Mouse (Mus musculus): Measurements from ENCODE around the gene Copg1. TPM values are rescaled to one million over a fixed set of nuclear protein-coding genes. Genes with fewer than 3 reads are reported as not detected.
A peak's percentile ranks its signal among the peaks of the same experiment; 100 is the strongest.

Gene Copg1
- total RNA-seq, 2 experiments from 2014 or later, result 230 to 232 TPM

GRCm38 (mm10) chr6:87873104-87873503, 14.5 kb upstream of the Copg1 start:
- DNase-seq (ENCODE audit: low spot score in 2 of 2), result no peak
- intact Hi-C loops (cut with DNase I), result no loop called here

DNA sequence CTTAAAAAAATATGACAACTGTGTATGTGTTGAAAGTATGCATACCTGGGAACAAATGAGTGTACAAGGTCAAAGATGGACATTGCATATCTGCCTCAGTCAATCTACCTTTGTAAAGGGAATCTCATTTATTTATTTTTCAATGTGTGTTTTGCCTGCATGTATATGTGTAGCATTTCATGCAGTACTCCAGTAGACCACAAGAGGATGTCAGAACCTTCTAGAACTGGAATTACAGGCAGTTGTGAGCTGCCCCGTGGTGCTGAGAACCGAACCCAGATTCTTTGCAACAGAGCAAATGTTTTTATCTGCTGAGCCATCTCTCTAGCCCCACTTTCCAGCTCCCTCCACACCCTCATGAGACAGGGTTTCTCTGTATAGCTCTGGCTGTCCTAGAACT, 13.7 kb upstream of the Copg1 start:
- DNase-seq (ENCODE audit: low spot score in 2 of 2), result no peak
- intact Hi-C loops (cut with DNase I), result no loop called here

DNA sequence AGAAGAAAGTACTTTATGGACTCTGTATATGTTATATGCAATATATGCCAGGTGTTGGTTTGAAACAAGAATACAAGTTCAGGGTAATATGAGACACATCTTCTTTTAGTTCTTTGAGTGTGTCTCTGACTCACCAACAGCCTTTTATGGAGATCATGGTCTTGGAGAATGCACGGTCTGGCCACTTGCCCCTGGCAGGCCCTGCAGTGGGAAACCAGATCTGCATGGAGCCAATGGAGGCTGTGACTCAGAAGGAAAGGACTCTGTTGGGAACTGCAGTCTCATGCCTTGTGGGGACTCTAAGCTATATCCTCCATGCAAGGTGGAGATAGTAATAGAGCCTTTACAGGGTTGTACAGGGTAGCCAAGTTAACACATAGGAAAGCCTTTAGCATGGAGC, 12.5 kb upstream of the Copg1 start:
- no peak for DNase-seq (ENCODE audit: low spot score in 2 of 2)
- intact Hi-C loops (cut with DNase I), result no loop called here

DNA sequence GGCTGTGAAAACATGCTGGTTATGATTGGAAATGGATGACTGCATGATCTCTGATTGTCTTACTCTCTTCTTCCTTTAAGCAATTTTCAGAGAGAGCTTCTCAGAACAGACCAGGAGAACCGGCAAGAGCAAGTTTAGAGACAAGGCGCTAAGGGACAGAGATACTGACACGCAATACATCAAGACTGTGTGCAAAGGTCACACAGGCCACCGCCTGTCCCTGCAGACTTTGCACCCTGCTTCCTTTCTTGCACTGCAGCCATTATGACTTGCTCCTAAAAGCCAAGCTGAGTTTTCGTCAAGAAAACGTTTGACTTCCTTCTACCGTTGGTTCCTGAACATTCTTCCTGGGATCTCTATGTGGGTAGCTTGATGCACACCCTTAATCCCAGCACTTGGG, 12.1 kb upstream of the Copg1 start:
- intact Hi-C loops (cut with DNase I), result no loop called here
- DNase-seq (ENCODE audit: low spot score in 2 of 2), result no peak

DNA sequence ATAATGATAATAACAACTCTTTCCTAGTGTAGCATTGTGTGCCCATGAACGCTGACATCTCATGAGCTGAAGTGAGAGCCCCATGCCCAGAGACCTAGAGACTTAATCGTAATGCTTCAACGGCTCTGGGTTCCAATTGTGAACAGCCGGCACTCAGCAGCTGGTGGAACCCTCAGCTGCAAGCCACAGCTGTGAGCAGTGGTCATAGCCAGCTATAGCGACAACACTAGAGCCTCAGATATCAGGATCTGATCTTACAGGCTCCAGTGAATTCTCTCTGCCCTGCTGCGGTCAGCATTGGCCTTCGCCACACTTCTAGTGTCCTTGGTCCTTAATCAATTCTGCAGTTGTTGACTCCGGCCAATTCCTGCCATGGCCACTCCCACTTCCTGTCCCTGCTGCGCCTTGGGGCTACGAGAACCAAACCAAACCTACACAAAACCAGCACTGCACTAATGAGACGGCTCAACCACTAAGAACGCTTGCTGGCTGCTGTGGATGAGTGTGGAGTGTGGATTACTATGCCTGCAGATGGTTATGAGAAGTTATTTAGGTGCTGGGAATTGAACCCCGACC, 11.5 kb upstream of the Copg1 start:
- intact Hi-C loops (cut with DNase I), result no loop called here
- no peak for DNase-seq (ENCODE audit: low spot score in 2 of 2)

DNA sequence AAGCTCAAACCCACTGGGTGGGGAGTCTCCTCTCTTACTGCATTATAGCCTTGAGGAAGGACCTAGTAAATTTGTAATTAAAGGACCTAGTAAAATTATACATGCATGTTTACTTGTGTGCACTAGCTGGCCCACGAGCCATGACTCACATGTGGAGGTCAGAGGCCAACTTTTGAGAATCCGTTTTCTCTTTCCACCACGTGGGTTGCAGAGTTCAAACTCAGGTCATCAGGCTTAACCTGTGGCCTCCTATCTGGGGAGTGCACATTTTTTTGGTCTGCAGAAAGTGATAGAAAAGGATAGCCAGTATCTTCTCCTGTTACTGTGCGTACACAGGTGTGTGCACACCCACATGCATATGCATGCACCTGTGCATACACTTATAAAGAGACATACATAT, 8.6 kb upstream of the Copg1 start:
- intact Hi-C loops (cut with DNase I), result no loop called here
- DNase-seq (ENCODE audit: low spot score in 2 of 2), result no peak

DNA sequence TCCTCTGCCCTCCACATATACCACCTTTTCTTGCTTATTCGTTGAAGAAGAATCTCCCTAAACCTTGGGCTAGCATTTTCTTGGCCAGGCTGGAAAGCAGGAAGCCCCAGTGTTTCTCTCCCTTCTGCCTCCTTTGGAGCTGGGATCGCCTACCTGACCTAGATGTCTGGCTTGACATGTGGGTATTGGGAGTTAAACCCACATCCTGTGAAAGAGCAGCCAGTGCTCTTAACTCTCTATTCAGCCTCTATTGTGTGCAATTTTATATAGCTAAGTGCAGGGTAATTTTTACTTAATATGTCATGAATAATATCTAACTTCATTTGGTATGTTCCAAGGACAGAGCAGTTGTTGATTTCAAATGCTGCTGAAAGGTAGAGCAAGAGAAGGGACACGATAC, 8.0 kb upstream of the Copg1 start:
- no peak for DNase-seq (ENCODE audit: low spot score in 2 of 2)
- intact Hi-C loops (cut with DNase I), result no loop called here

- DNase-seq (ENCODE audit: low spot score in 2 of 2), result no peak
- intact Hi-C loops (cut with DNase I), result no loop called here
Observed at GRCm38 (mm10) chr6:87882221-87882620, 5.4 kb upstream of the Copg1 start.

- peak; percentile 80 to 84 for DNase-seq (ENCODE audit: low spot score in 2 of 2)
- intact Hi-C loops (cut with DNase I), result no loop called here
Observed at GRCm38 (mm10) chr6:87882816-87883215, 4.8 kb upstream of the Copg1 start.

GRCm38 (mm10) chr6:87886721-87887120, 893 bp upstream of the Copg1 start:
- no peak for DNase-seq (ENCODE audit: low spot score in 2 of 2)
- intact Hi-C loops (cut with DNase I), result loop anchor here (2.0 to 5.0 kb wide), 3 partner anchors 36 to 106 kb away; partner anchors contain the start of genes Cnbp, Gm45140 and Isy1

DNA sequence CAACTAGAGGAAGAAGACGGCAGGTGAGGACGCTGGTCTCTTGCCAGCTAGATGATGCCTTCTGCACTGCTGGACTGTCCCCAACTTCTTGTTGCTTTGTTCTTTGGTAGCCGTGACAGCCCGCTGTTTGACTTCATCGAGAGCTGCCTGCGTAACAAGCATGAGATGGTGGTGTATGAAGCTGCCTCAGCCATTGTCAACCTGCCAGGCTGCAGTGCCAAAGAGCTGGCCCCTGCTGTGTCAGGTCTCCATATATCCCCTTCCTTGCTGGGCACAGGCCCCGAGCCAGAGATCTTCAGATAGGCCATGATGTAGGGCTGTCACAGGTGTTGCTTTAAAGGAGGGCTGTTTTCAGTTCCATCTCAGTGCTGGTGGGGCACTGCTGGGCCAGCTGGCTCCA, 6.3 kb downstream of the Copg1 start:
- no peak for DNase-seq (ENCODE audit: low spot score in 2 of 2)
- intact Hi-C loops (cut with DNase I), result no loop called here

DNA sequence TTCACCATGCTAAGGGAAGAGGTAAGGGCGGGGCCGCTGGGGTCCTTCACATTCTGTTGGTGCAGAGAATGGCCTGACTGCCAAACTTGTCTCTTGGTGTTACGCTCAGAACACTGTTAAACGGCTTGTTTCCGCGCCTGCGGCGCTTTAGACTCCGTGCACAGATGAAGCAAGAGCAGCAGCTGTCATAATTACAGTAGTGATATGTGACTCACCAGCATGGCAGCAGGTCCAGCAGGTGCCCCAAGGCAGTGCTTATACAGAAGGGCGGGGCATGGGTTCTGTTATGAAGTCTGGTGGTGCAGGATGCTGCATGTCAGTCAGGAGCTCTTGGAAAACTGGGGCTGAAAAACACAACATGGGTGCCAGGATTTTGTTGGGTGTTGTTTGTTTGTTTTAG, 10.4 kb downstream of the Copg1 start:
- DNase-seq (ENCODE audit: low spot score in 2 of 2), result no peak
- intact Hi-C loops (cut with DNase I), result no loop called here

GRCm38 (mm10) chr6:87906632-87907031, 19.0 kb downstream of the Copg1 start:
- DNase-seq (ENCODE audit: low spot score in 2 of 2), result no peak
- intact Hi-C loops (cut with DNase I), result no loop called here

- DNase-seq (ENCODE audit: low spot score in 2 of 2), result no peak
- intact Hi-C loops (cut with DNase I), result no loop called here
Observed at GRCm38 (mm10) chr6:87909181-87909580, 21.6 kb downstream of the Copg1 start.

DNA sequence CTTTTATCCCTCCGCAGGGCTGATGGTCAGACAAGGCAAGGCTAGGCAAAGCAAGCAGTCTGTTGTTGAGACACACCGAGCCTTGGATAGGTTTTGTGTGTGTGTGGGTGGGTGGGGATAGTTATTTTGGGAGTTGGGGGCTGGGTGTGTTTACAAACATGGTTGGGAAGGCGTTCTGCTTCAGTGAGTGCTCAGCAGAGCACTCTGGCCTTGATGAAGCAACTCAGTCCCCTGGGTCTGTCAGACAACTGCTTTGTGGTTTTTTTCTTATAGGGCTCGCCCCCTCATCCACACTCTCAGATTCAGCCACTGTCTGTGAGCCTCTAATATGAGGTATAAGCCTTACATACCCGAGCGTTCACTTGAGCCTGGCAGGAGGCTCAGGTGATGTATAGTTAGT, 23.9 kb downstream of the Copg1 start:
- intact Hi-C loops (cut with DNase I), result loop anchor here (5.0 to 10.0 kb wide), 4 partner anchors 71 to 193 kb away; partner anchors contain the start of gene H1fx
- no peak for DNase-seq (ENCODE audit: low spot score in 2 of 2)

GRCm38 (mm10) chr6:87913661-87914325, 26.2 kb downstream of the Copg1 start, which contains the start of gene Hmces:
TSS of gene Hmces (plus strand) at chr6:87913935.
- peak; percentile 61 to 70 for DNase-seq (ENCODE audit: low spot score in 2 of 2)
- intact Hi-C loops (cut with DNase I), result loop anchor here (5.0 to 10.0 kb wide), 4 partner anchors 69 to 191 kb away; partner anchors contain the start of gene H1fx

DNA sequence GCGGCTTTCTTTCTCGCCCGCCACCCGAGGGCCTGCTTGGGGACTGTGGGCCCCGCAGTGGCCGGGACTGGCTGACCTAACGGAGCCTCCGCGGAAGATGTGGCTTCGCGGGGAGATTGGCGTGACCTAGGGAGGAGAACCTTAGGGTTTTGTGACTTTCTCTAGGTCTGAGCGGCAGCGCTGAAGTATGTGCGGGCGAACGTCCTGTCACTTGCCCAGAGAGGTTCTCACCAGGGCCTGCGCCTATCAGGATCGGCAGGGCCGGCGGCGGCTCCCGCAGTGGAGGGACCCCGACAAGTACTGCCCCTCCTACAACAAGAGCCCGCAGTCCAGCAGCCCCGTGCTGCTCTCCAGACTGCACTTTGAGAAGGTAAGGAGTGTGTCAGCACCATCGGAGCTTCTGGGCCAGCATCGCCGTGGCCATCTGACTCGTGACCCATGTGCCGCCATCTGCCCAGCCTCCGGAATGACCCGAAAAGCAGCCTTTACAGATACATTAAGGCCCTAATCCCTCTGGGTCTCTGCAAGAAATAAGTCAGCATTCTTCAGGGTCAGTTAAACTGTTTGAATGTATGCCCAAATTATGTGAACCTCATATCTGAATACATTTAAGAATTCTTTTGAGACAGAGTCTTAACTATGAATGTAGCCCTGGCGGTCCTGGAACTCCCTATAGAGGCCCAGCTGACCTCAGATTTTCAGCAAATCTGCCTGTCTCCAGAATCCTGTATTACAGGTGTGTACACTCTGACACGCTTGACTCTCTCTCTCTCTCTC, 26.9 kb downstream of the Copg1 start:
- intact Hi-C loops (cut with DNase I), result loop anchor here (5.0 to 10.0 kb wide), 4 partner anchors 68 to 190 kb away; partner anchors contain the start of gene H1fx
- DNase-seq (ENCODE audit: low spot score in 2 of 2), result peak; percentile 54 to 55

DNA sequence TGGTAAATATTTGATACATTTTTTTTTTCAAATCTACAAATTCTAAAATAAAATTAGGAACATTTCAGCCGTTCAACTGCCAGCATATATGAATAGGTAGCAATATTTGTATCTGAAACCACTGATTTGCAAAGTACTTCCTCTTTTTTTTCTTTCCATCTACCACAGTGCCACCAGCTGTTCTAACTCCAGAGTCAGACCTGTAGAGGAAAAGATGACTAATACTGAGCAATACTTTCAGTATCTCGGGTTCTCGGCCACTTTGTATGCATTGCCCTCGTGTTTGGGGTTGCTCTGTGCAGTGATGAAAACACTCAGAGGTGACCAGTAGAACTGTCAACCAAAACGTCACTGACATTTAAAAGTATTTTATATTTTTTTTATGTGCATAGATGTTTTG, 28.3 kb downstream of the Copg1 start:
- DNase-seq (ENCODE audit: low spot score in 2 of 2), result no peak
- intact Hi-C loops (cut with DNase I), result loop anchor here (10.0 kb wide), 2 partner anchors 159 to 189 kb away; no protein-coding TSS in a partner anchor

DNA sequence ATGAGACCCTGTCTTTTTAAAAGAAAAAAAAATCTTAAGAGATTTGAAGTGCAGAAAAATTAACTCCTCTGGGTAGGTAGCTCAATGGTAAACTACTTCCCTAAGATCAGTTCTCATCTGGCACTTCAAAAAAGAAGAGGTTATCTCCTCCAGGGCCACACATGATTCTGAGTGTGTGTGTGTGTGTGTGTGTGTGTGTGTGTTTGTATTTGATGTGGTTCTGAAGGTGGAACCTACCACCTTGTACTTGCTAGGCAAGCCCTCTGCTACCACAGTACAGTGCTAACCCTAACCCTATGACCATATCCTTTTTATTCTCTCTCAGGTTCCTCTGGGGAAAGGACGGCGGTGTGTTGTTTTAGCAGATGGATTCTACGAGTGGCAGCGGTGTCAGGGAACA, 33.6 kb downstream of the Copg1 start:
- DNase-seq (ENCODE audit: low spot score in 2 of 2), result no peak
- intact Hi-C loops (cut with DNase I), result no loop called here

GRCm38 (mm10) chr6:87923624-87924023, 36.0 kb downstream of the Copg1 start:
- no peak for DNase-seq (ENCODE audit: low spot score in 2 of 2)
- intact Hi-C loops (cut with DNase I), result no loop called here

GRCm38 (mm10) chr6:87935037-87935436, 47.4 kb downstream of the Copg1 start:
- no peak for DNase-seq (ENCODE audit: low spot score in 2 of 2)
- intact Hi-C loops (cut with DNase I), result no loop called here
